Mouse (Mus musculus): ENCODE data around the gene Tuft1. TPM values are rescaled to one million over a fixed set of nuclear protein-coding genes. Genes with fewer than 3 reads are reported as not detected.
"Not testable (repeated sequence)": the region's sequence is repeated elsewhere in the genome, so short reads cannot be mapped to it uniquely, and the experiment has no call there.

Gene Tuft1
- total RNA-seq, 2 experiments from 2014 or later = 13.7 to 15.4 TPM

DNA sequence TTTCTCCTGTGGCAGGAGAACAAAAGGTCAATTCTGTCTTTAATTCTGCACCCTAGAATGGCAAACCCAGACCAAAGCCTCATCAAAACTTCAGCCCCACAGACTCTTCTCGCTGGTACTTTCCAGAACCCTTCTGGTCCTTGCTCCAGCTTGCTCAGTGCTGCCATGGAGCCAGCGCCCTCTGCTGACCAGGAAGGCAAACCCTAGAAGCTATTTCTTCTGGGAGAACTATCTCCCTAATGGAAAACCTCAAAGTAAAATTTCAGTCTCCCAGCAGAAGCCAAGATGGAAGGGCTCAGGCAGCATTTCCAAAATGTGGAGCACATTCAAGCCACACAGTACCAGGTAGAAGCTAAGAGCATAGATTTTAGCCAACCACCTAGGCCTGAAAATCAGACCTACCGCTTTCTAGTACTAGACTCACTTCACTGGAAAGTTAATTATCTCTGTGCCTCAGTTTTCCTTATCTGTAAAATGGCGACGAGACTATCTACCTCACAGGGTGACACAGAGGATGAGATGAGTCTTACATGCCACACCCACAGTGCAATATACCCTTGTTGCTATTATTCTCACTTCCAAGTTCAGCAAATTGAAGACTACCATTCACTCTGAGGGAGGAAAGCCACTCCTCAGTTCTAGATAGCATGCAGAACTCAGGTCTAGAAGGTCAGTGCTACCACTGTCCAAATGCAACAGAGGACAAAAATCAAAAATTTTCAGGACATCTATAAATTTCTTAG is 6.6 kb upstream of the Tuft1 start:
- DNase-seq (ENCODE audit: low spot score in 2 of 2) = not testable (repeated sequence)

DNA sequence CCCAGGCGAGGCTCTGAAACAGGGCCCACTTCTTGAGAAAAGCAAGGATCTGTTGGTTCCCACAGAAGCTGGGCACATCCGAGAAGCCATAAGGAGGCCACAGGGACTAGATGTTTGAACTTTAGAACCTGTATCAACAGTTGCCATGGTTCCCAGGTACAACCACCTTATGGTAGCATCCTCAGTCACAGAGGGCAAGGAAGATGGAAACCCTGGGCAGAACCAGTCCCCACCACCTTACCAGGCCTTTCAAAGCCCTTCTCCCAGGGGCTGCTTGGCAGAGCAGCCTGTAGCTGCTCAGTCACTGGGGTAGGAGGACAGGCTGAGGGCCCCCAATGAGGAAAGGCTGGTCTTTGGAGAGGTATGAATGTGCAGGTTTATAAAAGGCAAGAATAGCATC is 2.2 kb upstream of the Tuft1 start:
- not testable (repeated sequence) for DNase-seq (ENCODE audit: low spot score in 2 of 2)

DNA sequence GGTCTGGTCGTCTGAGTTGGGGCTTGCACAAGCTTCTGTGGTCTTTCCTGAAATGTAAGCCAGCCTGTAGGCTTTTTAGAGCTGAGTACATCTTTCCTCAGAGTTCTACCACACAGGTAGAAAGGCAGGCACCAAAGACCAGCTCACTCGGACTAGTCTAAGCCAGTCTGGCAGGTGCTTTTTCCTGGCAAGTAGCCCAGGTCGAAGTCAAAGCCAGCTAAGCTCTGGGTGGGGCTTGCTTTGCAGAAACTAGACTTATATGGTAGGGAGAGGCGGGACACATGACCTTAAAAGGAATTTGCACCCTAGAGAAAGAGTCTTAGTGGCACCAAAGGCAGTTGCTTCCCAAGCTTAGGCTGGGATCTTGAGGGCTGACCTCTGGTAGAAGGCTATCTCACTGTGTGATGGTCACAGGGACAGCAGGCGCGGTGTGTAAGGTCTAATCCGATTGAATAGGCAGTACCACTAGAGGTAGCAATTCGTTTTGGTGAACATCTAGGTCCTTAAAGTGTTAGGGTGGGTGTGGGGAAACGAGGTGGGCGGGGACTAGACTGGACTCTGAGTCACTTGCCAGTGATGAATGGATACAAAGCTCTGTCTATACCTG is 573 bp upstream of the Tuft1 start:
- DNase-seq (ENCODE audit: low spot score in 2 of 2) = not testable (repeated sequence)

DNA sequence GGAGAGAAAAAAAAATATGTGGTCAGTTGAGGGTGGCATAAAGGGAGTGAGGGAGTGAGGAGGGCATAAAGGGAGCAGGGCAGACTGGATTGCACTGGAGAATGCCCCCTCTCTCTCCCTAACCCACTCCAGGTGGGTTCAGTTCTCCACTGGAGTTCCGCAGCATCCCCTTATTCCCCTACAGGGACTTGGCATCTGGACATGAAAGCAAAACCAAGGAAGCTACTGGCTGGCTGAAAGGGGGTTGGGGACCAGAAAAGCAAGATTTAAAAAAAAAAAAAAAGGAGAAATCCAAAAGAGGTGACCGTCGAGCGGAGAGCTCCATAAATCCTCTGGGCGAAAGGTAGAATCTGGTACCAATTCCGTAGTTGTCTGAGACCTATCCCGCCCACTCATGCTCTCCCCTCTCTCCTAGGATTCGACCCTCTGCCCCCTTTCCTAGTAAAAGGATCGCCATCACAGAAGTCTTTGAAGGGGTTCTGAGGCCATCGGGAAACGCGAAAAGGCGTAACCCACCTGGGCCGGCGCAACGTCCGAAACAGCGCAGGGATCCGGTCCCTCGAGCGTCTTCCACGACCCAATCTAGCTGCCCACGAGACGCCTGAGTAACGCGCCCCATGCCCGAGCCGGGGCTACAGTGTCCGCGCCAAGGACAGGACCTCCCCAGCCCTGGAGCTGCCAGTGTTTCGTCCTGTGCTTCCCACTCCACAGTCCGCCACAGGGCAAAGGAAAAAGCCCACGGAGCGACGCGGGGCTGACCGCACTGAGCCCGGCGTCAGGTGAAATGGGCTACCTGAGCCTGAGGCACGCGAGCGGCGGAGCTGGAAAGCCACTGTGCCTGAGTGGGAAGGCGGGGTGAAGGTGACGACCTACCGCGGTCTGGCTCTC is 576 bp downstream of the Tuft1 start:
- not testable (repeated sequence) for DNase-seq (ENCODE audit: low spot score in 2 of 2)

DNA sequence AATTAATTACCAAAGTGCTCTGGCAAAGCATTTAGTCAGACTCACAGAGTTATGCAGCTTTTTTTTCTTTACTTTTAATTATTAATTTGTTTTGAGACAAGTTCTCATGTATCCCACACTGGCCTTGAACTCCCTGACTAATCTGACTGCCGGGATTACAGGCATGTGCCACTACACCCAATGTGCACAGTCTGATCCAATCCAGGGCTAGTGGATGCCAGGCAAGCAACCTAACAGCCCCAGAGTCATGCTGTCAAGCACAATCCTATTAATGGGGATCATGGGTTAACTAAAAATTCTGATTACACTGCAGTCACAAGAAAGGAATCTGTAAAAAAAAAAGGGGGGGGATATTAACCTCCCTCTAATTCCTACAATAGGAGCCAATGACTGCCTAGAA is 4.7 kb downstream of the Tuft1 start:
- DNase-seq (ENCODE audit: low spot score in 2 of 2) = not testable (repeated sequence)

DNA sequence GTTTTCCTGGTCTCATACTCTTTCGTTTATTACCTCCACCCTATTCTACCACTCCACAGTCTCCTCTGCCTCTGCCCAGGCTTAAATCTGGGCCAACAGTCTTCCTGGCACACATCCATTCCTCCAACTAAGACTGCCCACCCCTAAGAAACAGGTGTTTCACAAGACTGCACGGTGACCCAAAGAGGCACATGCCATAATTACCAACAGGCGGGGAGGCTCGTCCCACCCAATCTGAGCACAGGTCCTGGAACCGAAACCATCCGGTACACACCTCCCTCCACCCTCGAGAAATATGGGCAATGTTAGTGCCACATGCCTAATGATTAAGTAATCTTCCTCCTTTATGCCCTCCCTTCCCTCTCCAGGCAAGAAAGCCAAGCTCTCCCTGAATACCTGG is 8.3 kb downstream of the Tuft1 start:
- no peak for DNase-seq (ENCODE audit: low spot score in 2 of 2)

DNA sequence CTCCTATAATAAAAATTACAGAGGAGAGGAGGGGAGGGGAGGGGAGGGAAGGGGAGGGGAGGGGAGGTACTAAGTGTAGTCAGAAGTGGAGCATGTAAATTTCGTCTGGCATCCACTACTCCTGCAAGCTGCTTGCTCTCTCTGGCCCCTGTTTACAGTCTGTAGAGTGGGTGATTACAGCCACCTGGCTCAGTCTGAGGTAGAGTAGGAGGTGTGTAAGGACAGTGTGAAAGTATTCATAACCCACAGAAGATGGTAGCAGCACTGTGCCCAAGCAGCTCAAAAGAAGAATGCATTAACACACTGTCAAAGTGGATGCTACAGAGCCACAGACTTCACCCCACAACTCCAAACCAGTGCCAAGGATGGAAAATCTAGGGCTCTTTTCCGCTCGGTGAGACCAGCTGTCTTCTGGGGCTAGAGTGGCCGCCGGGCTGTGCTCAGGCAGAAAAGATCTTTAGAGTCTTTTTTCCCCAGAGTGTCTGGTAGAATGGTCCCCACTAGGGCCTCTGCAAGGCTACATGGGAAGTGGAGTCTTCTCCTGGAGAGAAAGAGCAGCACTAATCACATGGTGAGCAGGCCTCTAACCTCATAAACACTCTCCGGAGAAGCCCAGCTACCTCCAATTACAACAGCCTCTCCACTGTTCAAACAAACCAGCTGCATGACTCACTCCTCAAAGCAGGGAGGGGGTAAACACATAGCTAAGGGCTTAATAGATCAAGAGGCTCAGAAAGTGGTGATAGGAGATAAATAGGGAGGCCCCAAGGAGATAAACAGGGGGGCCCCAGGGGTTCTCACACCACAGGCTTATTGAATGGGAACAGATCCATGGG is 9.7 kb downstream of the Tuft1 start:
- DNase-seq (ENCODE audit: low spot score in 2 of 2) = no peak

DNA sequence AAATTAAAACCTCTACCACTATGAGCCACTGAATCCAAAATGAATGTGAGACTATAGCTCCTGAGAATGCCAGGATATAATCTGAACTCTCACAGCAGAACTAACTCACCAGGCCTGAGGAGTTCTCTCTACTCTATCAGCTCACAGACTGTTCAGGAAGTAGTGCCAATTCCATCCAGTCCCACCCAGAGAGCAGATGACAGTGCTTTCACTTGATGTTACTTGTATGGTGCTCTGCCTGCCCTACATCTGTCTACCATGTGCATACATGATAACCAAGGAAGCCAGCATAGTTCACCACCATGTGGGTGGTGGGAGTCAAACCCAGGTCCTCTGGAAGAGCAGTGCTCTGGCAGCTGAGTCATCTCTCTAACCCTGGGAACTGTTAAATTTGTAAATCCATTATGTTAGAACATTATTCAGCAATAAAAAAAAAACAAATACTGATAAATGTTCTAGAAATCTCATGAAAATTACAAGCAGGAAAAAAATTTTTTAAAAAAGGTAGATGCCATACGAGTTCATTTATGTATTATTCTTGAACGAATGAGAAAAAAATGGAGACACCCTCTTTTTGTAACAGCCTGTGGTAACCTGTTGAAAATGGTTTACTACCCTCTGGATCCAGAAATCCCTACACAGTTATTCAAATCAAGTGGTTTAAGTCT is 16.0 kb downstream of the Tuft1 start, which contains the start of gene Gm10972:
Gene Gm10972 (plus strand): TSS at position 618 of the 668 bp plus-strand sequence.
- not testable (repeated sequence) for DNase-seq (ENCODE audit: low spot score in 2 of 2)

DNA sequence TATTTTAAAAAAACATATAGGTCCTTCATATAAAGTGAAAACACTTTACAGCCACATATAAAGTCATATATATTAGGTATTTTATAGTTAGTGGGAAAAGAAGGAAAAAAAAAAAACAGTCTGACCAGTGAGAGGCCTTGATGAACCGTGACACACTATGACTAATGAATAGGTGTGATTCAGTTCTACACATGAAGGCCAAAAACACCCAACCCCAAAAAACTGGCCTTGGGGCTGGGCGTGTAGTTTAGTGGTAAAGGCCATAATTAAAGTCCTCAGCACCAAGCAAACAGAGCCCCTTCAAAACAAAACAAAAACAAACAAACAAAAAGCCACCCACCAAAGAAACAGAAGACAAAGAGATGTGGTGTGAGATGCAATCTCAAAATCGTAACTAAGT is 28.8 kb downstream of the Tuft1 start:
- no peak for DNase-seq (ENCODE audit: low spot score in 2 of 2)

DNA sequence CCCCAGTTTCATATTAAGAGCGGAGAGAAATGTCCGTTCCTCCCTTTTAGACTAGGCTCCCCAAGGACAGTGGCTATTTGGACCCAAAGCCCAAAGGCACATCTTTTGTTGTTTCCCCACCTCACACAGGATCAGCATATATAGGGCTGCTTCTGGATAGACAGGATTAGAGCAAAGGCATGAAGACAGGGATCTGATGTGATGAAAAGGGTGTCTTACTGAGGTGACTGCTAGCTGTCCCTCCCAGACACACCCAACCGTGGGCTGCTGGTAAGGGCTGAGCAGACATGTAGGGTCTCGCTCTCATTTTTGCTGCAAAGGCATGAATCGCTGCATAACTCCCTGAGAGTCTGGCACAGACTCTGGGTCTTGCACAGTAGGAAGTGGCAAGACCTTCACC is 30.0 kb downstream of the Tuft1 start:
- DNase-seq (ENCODE audit: low spot score in 2 of 2) = no peak

DNA sequence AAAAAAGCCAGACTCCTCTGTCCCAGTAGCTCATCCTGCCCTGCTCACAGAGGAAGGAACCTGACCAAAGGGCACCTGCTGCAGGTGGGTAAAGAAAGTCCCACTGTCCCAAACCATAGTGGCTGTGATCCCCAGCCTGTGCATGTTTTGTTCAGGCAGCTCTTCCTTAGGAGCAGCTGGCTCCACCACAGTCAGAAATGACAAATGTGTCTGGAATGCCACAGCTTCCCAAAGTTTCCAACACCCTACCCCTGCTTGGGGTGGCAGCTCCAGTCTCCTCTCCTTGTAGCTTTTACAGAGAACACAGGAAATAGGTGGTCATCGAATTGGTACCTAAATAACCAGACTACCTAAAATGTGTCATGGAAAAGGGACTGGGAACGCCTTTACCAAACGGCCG is 34.4 kb downstream of the Tuft1 start:
- DNase-seq (ENCODE audit: low spot score in 2 of 2) = no peak

DNA sequence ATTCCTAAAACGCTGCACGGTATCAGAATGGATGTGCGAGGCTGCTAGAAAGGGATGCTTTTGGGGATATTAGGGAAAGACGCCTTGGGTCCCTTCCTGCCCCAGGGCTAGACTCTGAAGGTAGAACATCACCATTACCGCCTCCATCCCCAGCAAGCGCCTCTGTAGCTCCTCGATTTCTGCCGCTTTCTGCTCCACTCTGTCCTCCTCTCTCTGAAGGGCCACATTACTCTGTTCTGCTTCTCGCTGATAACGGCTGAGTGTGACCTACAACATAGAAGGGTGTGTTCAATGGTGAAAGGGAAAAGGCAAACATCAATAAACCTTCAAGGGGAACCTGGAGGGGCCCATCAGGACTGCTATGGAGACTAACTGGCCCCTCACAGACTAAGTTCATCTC is 36.1 kb downstream of the Tuft1 start:
- DNase-seq (ENCODE audit: low spot score in 2 of 2) = no peak

DNA sequence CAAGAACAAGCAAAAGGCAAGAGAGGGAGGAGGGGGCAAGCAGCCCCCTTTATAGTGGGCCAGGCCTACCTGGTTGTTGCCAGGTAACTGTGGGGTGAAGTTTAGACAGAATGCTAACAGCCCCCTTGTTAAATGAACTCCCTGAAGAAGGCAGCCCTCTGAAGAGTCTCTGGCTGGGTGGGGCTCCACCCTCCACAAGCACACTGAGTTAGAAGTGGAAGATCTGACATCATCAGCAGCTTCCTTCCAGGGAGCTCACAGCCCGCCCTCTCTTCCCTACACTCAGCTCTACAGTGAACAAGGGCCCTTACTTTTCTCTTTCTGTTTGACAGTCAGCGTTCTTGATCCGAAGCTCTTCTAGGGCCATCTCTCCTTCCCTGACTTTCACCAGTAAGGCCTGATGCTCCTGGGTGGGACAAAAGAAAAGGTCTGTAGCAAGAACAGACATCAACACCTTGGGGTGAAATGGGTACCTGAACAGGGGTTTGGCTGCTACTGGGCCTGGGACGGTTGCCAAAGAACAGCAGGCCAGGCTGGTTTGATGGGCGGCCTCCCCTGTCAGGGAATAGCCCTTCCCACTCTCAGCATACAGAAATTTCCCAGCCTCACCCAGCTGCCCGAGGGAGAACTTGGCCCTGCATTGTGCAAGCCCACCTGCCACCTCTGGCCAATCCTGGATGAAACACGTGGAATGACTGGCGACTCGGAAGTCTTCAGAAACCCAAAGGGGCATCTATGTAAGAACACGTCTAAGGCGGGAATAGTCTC is 36.7 kb downstream of the Tuft1 start:
- no peak for DNase-seq (ENCODE audit: low spot score in 2 of 2)

DNA sequence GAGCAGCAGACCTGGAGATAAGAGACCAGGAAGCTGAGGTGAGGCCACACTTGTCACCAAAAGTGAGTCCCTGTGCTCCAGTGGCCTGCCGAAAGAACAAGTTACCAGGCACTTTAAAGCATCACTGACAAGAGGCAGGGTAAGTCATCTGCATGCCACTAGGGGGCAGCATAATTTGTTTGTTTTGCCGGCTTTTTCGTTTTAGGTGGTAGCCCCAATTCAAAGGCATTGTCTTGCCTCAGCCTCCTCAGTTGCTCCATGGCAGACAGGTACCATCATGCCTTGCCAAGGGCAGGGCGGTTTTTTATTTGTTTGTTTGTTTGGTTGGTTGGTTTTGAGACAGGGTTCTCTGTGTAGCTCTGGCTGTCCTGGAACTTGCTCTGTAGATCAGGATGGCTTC is 42.0 kb downstream of the Tuft1 start:
- DNase-seq (ENCODE audit: low spot score in 2 of 2) = no peak

DNA sequence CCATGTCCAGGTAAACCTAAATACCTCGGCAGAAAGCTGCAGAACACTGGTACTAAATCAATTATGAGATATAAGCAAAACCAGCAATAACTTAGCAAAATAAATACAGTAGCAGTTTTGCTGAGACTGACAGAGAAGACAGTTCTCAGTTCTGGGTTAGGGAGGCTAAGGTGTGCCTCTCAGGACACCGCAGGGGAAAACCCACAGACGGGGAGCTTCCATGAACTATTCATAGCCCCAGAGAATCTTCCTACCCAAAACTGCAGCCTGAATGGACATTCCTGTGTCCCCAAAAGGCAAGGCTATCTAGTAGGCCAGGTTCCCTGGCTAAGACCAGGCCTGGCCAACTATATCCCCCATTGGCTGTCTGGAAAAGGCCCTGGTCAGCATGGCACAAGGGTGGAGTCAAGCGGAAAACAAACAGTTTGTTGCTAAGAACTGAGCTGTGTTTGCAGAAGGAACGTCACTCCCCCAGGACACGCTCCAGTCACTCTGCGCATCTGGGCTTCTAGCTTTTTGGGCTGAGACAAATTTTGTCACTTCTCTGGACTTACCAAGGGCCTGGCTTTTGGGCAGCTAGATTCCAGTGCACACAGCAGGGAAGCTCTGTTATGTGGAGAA is 45.3 kb downstream of the Tuft1 start:
- no peak for DNase-seq (ENCODE audit: low spot score in 2 of 2)

DNA sequence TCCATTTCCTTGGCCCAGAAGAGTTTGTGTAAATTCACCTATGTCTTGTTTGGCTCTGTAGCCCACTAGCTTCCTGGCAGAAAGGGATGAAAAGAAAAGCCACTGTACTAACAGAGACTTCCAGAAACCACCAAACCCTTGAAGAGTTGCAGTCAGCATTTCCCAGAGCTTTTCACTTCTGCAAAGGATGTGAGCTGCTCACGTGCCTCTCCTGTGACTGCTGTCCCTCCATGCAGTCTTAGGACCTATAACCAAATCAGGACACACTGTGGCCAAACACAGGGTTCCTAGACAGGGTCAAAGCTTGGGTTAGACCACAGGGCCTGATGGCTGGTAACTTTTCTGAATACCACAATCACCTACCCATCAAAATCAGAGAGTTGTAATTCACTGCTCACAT is 46.4 kb downstream of the Tuft1 start:
- no peak for DNase-seq (ENCODE audit: low spot score in 2 of 2)

DNA sequence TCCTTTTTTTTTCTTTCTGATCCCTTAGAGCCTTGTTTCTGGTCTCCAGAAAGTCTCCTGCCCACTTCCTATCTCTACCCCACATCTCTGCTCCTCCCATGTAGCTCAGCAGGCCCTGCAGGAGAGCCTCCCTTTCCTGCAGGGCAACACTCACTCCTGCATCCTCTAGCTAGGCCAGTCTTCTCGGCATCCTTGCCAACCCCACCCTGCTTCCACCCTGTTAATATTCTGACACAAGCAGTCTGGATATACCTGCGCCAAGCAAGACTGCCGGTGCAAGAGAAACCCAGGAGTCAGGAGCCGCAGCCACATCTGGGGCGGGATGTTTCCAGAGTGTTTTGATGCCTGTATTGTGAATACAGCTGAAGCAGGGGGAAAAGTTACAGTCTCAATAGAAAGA is 46.8 kb downstream of the Tuft1 start:
- DNase-seq (ENCODE audit: low spot score in 2 of 2) = no peak

DNA sequence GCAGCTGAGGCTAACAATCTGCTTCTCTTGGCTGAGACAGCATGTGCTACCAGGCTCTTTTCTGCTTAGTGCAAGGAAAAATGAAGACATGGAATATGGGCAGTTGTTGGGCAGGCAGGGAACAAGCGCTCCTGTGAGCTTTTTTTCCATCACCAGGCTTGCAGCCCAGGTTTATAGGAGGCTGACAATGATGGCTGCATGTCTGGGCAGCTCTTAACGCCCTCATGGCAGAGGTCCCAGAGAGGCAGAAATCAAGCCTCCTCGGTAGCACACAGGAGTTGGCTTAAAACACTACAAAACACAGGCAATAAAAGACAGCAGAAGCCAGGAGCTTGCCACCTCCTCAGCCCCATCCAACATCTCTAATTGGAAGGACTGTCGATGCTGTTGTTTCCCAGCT is 47.3 kb downstream of the Tuft1 start:
- no peak for DNase-seq (ENCODE audit: low spot score in 2 of 2)

DNA sequence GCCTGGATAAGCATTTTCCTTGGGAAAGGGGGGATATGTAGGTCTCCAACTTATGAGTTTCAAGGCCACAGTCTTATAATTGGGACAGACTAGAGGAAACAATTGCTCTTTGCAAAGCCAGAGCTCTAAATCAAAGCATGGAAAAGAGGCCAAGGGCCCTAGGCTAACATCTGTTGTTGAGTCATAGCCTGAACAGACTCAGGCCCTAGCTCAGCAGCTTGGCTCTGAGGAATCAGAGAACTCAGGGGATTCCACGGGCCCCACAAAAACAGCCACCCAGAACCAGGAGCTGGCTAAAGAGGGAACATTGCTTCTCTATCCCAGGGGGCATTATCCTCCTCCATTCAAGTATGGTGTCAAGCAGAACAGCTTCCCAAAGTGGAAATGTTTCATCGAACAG is 48.1 kb downstream of the Tuft1 start:
- no peak for DNase-seq (ENCODE audit: low spot score in 2 of 2)

Data from adrenal gland, postnatal 4 days (tissue).